Mouse (Mus musculus) heart, postnatal 36 days (tissue): Measurements from ENCODE around the gene Rab40c. TPM values are rescaled to one million over a fixed set of nuclear protein-coding genes. Genes with fewer than 3 reads are reported as not detected.

Experiments
- DNase-seq, 2 experiments: peaks; one replicate each; pipeline ENCODE4 v3.0.0; 2021 to 2022
- intact Hi-C: fragments of 180-260 bp; cut with DNase I; formaldehyde crosslinking; loops from one replicate; pipeline ENCODE4 v1.15.1; 2025
- total RNA-seq, 2 experiments: library from RNA; stranded (reverse); gene quantifications; 2 replicates each; pipeline ENCODE4 v1.2.3; 2021

Gene Rab40c
- total RNA-seq, 2 experiments from 2014 or later: 18.4 to 21.2 TPM

- intact Hi-C loops: no loop called here
- peak; percentile 99 to 100 for DNase-seq
These were observed 86.9 kb downstream of the Rab40c start for GRCm38 (mm10) chr17:25832436-25833290.

Other genes starting within 250 kb of the Rab40c start
- under 1 TPM; 0.98 to 1.00 TPM for gene Gng13, start 202.6 kb downstream of the Rab40c start, total RNA-seq
- 1 to 10 TPM; 1.0 to 2.1 TPM for gene Chtf18, start 192.3 kb downstream of the Rab40c start, total RNA-seq
- gene Rpusd1, start 192.1 kb downstream of the Rab40c start, total RNA-seq: 1 to 10 TPM; 3.7 to 5.1 TPM
- not detected for gene Mslnl, start 183.7 kb downstream of the Rab40c start, total RNA-seq
- 10 to 100 TPM; 16.1 to 22.2 TPM for gene Msln, start 165.3 kb downstream of the Rab40c start, total RNA-seq
- gene Narfl, start 146.0 kb downstream of the Rab40c start, total RNA-seq: 10 to 100 TPM; 40.9 to 44.8 TPM
- 10 to 100 TPM; 10.7 to 11.4 TPM for gene Haghl, start 134.1 kb downstream of the Rab40c start, total RNA-seq
- not detected for gene Ccdc78, start 133.1 kb downstream of the Rab40c start, total RNA-seq
- gene Fam173a, start 126.8 kb downstream of the Rab40c start, total RNA-seq: 10 to 100 TPM; 39.2 to 39.7 TPM
- gene AC134908.4, start 124.1 kb downstream of the Rab40c start, total RNA-seq: under 1 TPM in 1 of 2 experiments, not detected in 1; 0.46 TPM
- 10 to 100 TPM; 64.3 to 72.0 TPM for gene Metrn, start 122.6 kb downstream of the Rab40c start, total RNA-seq
- 1 to 10 TPM; 1.2 to 1.5 TPM for gene Fbxl16, start 110.6 kb downstream of the Rab40c start, total RNA-seq
- gene Wdr24, start 96.1 kb downstream of the Rab40c start, total RNA-seq: 10 to 100 TPM; 10.5 to 11.4 TPM
- gene Jmjd8, start 90.9 kb downstream of the Rab40c start, total RNA-seq: 10 to 100 TPM; 30.8 to 35.3 TPM
- gene Stub1, start 86.3 kb downstream of the Rab40c start, total RNA-seq: 100 to 1,000 TPM; 111 to 116 TPM
- 1 to 10 TPM; 1.4 to 1.9 TPM for gene Rhbdl1, start 82.4 kb downstream of the Rab40c start, total RNA-seq
- gene Gm20683, start 78.0 kb downstream of the Rab40c start, total RNA-seq: 1 to 10 TPM; 2.2 to 3.3 TPM
- 100 to 1,000 TPM; 110 to 115 TPM for gene Rhot2, start 74.9 kb downstream of the Rab40c start, total RNA-seq
- 1 to 10 TPM; 1.7 to 2.0 TPM for gene Wdr90, start 58.2 kb downstream of the Rab40c start, total RNA-seq
- 100 to 1,000 TPM; 272 to 286 TPM for gene Mcrip2, start 51.0 kb downstream of the Rab40c start, total RNA-seq
- gene Mettl26, start 44.7 kb downstream of the Rab40c start, total RNA-seq: 10 to 100 TPM; 16.1 to 18.1 TPM
- under 1 TPM; 0.41 to 0.64 TPM for gene Wfikkn1, start 38.9 kb downstream of the Rab40c start, total RNA-seq
- 10 to 100 TPM; 45.6 to 48.2 TPM for gene Pigq, start 25.2 kb upstream of the Rab40c start, total RNA-seq
- gene Nhlrc4, start 25.2 kb upstream of the Rab40c start, total RNA-seq: under 1 TPM in 1 of 2 experiments, not detected in 1; 0.19 TPM
- under 1 TPM; 0.19 to 0.33 TPM for gene A930017K11Rik, start 32.8 kb upstream of the Rab40c start, total RNA-seq
- gene Capn15, start 66.1 kb upstream of the Rab40c start, total RNA-seq: 1 to 10 TPM; 7.2 TPM
- gene Rab11fip3, start 149.8 kb upstream of the Rab40c start, total RNA-seq: 10 to 100 TPM; 29.2 to 29.7 TPM
- 10 to 100 TPM; 10.2 to 11.2 TPM for gene Decr2, start 170.6 kb upstream of the Rab40c start, total RNA-seq
- 1 to 10 TPM; 2.8 to 3.5 TPM for gene Nme4, start 175.9 kb upstream of the Rab40c start, total RNA-seq
- 1 to 10 TPM; 3.6 to 4.1 TPM for gene Tmem8, start 193.6 kb upstream of the Rab40c start, total RNA-seq
- 100 to 1,000 TPM; 134 to 148 TPM for gene Mrpl28, start 203.8 kb upstream of the Rab40c start, total RNA-seq
- 10 to 100 TPM; 15.9 to 17.3 TPM for gene Axin1, start 219.0 kb upstream of the Rab40c start, total RNA-seq